Mouse (Mus musculus): ENCODE data around the gene Igfbpl1. TPM values are rescaled to one million over a fixed set of nuclear protein-coding genes. Genes with fewer than 3 reads are reported as not detected.

Igfbpl1 gene
- not detected for total RNA-seq (2021)
- long read RNA-seq, experiment 1: 0 reads
- long read RNA-seq, experiment 2: 0 reads

DNA sequence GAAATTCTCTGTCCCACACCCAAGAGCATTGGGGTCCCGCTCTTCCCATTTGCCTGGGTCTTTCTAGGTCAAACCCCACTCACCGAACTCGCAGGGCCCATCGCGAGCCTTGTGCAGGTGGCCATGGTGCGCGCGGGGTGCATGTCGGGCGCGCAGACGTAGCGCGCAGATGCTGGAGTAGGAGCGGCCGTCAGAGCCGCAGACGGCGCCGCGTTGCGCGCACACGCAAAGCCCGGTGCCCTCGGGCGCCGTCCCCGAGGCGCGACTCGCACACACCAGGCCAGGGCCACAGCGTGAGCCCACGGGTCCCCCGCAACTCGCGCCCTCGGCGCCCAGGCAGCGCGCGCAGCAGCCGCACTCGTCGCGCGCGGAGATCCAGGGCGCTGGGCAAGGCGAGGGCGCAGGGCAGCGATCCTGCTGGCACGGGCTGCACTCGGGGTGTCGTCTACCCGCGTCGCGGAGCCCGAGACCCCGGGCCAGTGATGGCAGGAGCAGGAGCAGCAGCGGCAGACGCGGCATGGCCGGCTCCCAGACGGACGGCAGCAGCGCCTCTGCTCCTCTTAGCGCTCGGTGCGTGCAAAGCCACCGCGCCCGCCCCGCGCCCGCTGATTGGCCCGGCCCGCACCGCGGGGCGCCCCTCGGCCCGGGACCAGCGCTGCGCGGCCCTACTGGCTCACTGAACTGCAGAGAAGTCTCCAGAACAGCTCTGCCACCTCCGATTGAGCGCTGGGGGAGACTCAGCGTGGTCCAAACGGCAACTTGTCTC lies at the start of gene Igfbpl1:
Gene Igfbpl1 (minus strand): TSS at position 649 of the 766 bp plus-strand sequence.
- no peak for DNase-seq (ENCODE audit: low spot score)

DNA sequence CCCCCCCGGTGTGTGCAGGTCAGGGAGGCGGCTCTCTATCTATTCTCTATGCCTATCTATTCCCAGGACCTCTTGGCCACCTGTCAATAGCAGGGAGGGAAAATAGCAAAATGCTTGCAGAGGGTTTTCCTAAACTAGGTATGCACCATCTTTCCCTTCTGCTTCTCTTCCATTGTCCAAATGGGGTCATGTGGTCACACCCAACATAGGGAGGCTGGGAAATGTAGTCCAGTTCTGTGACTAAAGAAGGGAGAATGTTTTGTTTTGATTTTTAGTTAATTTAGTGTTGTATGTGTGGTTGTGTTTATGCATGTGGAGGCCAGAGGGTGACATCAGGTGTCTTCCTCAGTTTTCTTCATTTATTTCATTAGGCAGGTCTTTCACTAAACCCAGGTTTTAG lies 45.4 kb upstream of the Igfbpl1 start:
- no peak for DNase-seq (ENCODE audit: low spot score)

DNA sequence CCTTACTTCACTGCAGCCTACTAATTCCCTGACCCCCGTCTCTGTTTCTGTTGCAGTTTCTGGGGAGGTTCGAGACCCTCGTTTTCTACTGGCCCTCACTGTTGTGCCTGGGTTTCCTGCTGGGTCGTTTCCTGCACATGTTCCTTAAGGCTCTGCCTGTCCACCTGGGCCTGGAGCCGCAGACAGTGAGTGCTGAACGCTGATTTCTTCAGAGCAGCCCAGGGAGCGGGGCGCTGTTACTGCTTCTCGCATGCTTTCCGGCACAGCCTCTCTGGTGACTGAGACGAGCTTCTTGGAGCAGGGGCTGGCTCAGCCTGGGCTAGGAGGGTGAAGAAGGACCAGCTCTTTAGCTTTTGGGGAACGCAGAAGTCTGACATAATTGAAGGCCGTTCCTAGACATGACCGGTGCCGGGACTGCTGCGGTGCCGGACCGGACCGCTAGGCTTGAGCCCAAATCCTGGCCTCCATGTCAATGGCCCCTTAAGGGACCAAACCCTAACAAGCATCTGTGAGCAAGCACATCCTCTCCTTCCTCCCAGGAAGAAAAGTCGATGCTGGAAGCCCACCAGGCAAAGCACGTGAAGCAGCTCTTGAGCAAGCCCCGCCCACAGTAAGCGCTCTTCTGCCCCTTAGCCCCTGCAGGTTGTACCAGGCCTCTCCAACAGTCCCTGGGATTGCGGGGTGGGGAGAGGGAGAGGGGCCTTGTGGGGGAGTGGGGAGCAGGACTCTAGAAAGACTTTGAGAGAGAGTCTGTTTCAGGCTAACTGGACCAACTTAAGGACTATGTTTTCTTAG lies 42.5 kb upstream of the Igfbpl1 start:
- DNase-seq (ENCODE audit: low spot score): no peak

DNA sequence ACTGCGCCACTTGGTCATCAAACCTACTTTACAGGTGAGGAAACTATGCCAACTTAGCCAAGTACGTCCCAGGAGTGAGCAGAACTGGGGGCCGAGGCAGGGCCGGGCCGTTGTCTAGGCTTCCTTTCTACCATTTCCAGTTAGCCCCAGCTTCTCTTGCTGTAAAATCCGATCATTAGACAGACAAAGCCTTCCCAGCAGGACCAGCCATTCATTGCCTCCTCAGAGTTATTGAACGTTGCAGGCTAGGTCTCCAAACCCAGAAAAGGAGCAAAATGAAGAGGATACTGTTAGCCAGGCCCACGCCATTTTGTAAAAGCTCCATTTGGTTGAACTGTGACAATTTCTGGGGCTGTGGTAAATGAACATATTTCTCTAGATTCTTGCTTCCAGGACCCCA lies 40.7 kb upstream of the Igfbpl1 start:
- no peak for DNase-seq (ENCODE audit: low spot score)

DNA sequence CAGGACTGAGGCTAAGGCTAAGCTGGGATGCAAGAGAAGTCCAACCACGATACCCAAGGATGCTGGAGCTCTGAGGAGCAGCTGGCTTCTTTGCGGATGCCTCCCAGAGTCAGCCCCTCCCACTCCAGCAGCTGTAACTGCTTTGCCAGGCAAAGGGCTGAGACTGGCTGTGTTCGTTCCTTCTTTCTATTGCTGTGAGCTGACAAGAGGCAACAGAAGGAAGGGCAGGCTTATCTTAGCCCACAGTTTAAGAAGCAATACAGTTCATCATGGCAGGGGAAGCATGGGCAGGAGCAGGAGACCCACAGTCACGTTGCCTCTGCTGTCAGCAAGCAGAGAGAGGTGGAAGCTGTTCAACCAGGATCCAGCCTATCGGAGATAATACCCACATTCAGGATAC lies 34.4 kb upstream of the Igfbpl1 start:
- no peak for DNase-seq (ENCODE audit: low spot score)

DNA sequence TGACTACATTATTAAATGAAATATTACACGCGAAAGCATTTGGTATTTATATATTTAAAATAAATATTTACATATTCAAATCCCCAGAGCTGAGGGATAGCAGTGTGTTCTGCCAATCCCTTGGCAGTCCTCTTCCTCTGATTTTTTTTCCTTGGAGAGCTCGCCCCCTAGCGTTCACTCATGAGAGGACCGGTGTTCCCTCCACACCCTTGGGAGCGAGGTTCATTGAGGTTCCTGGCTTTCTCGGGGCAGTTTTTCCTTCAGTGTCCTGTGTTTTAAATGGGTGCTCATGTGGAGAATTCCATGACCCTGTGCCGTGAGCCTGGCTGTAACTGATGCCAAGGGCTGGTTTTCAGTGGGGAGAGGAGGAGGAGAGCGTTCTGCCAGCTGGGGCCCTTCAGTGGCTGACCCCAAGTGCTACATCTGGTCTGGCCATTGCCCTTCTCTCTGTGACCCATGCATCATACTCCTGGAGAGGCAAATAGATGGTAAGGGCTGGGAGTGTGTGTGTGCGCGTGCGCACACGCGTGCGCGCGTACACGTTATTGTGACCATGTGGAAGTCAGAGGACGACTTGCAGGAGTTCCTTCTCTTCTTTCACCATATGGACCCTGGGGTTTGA lies 29.2 kb upstream of the Igfbpl1 start:
- peak; percentile 81 for DNase-seq (ENCODE audit: low spot score)

DNA sequence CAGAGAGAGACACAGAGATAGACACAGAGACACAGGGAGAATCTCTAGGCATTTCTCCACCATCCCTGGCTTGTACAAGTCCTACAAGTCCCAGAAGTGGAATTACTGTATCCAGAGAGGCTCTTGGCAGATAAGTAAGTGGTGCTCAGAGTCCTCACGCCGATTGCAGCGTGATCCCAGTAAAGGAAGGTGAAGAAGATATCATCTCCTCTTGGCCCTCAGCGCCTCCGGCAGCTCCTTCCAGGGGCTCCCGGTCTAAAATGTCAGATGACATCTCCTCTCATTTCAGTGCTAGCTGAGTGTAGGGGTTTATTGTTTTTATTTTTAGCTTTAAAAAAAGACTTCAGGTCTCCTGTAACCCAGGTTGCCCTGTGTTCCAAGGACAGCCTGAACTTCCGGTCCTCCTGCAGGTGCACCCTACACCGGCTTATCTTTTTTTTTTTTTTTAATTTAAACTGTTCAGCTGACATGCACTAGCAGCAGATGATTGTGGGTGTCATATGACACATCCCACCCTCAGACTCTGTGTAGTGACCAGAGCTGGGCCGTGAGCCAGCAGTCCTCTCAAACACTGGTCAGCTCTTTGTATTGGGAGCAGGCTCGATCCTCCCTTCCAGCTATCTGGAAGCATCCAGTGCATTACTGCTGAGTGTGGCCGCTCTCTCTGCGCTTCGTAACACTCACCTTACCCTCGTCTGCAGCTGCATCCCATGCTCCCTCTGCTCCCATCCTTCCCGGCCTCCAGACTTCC lies 26.9 kb upstream of the Igfbpl1 start:
- peak; percentile 54 for DNase-seq (ENCODE audit: low spot score)

DNA sequence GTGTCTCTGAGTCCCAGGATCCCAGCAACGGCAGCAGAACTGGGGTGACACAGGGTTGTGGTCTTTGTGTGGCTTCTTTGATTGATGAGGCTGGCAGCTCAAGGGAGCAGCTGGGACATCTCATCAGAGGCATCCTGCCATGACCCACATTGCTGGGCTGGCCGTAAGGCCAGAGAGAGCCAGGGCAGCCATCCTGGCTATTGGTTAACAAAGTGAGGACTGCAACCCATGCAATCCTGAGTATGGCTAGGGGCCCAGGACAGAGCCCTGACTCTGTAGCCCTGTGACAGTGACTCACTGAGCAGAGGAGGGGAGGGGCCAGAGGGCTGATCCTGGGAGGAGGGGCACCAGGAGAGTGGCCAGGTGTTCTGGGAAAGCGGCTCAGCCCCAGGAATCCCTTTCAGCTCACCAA lies 24.9 kb upstream of the Igfbpl1 start:
- peak; percentile 81 for DNase-seq (ENCODE audit: low spot score)

DNA sequence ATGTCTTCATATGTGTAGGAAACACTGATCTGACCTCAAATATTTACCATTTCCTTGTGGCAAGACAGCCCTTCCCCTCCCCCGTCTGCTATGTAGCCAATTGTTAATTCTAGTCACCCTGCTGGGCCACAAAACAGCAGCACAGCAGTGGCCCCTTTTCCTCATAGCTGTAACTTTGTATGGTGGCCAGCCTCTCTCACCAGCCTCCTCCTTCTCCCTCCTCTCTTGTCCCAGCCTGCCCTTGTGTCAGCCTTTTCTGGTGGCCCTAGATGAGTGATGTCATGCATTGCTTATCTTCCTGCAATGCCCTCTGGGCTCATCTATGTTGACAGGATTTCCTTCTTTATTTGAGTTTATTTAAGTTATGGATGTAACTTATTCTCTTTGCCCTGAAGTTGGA lies 22.7 kb upstream of the Igfbpl1 start:
- no peak for DNase-seq (ENCODE audit: low spot score)

DNA sequence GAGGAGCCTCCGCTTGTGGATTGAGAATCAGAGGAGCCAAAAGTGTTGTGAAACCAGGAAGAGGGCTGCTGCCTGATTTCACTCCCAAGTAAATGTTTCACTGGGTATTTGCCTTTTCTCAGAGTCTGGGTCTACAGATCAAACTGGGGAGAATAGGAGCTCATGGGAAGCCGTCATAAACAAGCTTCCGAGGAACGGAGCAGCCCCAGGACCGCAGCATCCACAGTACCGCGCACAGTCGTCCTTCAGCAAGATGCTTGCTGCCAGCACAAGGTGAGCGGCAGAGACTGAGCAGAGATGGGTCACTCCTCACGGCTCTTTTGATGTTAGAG lies 22.1 kb upstream of the Igfbpl1 start:
- no peak for DNase-seq (ENCODE audit: low spot score)

DNA sequence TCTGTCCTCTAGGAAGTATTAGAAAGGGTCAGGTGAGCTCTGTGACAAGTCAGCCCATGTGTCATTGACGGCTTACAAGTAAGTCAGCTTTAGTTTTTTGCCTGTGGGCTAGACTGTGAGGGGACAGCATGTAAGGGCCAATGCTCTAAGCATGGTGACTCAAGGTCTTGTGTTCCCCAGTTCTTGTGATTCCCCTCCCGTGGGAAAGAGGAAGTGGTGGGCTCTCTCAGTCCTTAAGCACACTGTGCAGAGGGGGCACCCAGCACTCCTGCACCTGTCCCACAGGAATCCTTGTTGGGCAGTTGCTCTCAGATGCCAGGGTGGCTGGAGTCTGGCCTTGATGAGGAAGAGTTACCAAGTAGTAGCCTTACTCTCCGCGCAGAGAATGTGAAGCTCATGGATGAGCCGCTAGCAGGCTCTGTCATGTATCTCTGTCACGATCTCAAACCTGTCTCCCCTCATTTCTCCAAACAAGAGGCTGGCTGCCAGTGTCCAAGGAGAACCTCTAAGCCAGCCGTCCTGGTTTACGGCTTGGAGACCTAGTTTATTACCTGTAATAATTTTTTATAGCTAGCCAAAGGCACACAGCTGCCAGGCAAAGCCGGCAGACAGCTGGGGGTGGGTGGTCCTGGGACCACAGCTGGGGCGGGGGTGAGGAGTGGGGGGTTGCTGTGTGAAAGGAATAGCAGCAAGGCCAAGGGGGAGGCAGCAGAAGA lies 21.5 kb upstream of the Igfbpl1 start, which contains the start of gene Stra6l:
Gene Stra6l (plus strand): TSS at position 556 of the 716 bp plus-strand sequence.
- DNase-seq (ENCODE audit: low spot score): no peak

DNA sequence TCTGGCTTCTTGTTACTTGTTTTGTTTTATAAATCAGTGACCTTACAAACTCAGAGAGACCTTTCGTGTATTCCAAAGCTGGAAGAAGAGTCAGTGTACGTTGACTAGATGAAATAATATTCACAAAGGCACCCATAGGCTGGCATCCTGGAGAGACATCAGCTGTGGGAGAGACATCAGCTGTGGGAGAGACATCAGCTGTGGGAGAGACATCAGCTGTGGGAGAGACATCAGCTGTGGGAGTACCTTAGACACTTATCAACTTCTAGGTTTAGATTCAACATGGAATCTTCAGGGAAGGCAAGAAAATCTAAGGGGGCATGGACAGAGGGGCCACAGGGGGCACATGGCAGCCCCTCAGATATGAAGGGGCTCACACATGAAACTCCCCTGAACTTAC lies 19.5 kb upstream of the Igfbpl1 start:
- no peak for DNase-seq (ENCODE audit: low spot score)

DNA sequence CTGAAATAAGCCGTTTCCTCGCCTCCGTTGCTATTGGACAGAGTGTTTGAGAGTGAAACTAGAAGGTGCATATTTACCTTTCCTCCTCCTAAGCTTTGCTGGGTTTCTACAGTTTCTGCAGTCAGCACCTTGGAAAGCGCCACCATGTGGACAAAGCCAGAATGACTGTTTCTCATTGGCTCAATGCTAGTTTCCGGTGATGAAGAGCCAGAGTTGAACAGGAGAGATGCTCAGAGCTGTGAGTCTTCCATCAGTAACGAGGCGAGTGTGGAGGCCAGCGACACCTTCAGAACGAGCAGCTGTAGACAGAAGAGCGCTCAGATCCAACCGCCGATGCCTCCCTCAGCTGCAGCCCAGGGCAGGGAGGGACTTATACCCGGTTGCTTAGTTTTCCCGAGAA lies 17.6 kb upstream of the Igfbpl1 start:
- no peak for DNase-seq (ENCODE audit: low spot score)

DNA sequence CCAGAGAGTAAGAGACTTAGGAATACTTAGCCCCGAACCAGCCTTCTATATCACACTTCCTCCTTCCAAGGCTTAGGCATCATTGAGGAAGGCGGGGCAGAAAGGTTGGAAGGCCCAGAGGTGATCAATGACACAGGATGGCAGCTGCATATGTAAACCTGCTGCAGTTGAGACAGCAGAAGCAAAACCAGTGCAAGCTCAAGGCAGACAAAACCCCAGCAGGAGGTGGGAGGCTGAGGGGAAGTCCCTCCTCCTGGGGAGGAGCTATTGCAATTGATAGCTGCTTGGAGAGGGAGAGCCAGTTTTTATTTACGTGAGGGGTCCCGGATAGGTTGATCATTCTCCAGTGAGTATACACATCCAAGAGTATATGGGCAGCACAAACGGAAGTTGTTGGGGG lies 6.7 kb upstream of the Igfbpl1 start:
- no peak for DNase-seq (ENCODE audit: low spot score)

DNA sequence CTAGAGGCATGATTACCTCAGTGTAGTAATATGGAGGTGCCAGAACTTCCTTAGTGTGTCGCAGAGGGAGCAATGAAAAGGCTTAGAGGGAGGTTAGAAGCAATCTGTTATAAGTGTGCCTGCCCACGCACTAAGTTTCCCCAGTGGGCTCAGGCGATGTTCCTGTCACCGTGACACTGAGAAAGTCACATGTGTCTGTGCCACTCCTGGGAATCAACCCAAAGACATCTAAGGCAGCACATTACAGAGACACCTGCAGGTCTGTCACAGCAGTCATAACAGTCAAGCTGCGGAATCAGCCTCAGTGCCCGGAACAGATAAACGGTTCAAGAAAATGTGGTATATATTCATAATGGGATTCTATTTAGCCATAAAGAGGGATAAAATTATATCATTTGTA lies 5.3 kb upstream of the Igfbpl1 start:
- DNase-seq (ENCODE audit: low spot score): no peak

DNA sequence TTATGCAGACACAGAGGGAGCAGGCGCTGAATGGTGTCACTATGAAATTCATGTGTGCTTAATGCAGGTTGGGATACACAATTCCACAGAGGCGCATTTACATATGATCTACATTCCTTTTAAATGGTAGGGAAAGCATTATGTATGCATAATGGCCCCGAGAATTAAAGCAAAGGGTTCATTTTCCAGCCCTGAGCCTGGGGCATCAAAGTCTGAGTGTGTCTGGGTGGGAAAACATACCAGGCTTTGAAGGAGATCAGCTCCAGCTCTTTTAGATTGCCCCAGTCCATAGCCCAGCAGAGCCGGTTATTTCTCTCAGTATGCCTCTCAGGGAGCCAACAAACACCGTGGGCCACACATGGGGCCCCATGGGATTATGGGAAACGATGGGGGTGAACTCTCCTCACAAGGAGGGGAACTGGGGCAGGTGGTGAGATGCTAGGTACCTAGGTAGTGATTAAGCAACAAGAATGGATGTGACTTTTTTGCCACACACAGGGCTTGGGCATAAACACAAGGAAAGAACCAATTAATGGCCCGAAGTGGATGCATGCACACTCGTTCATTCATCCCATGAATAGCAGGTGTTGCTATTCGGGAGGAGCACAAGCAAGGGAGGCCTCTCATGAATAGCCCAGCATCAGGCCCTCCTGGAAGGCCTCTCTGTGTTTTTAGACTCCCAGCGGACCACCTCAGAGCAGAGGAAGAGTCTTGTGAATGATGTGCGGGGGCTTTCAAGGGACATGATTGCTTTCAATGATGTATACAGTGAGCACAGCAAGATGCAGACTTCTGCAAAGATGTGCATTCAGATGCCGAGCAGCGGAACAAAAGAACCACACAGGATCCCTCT lies 3.4 kb upstream of the Igfbpl1 start:
- no peak for DNase-seq (ENCODE audit: low spot score)

DNA sequence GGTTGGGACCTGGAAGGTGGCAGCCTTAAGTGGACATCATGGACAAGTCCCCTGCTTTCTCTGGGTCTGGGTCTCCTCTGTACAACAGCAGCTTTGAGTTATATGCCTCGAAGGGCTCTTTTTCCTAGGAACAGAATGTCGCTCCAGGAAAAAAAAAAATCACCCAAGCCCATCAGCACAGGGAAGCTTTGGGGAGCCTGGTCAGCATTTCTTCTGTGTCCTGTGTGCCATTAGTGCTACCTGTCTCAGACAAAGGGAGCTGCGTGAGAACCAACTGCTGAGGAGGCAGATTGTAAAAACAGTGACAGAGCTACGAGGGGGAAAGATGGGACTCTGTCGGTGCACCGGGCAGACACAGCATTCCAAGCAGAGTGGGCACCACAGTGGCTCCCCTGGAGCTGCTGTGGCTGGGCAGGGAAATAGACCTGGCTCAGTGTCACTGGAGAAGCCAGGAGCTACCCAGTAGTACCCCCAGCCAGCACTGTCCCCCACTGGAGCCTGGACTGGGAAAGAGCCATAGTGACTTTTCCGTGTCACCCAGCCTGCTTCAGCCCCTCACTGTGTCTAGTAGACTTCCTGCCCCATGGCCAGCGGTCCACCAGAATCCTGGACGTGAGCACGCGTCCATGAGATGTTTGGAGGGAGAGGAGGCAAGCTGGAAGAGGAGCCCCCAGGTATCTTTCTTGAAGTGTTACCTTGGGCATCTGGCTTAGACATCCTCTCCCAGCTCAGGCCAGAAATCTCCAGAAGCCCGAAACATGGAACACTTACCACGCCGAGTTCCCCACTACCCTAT lies 1.8 kb downstream of the Igfbpl1 start:
- DNase-seq (ENCODE audit: low spot score): no peak

DNA sequence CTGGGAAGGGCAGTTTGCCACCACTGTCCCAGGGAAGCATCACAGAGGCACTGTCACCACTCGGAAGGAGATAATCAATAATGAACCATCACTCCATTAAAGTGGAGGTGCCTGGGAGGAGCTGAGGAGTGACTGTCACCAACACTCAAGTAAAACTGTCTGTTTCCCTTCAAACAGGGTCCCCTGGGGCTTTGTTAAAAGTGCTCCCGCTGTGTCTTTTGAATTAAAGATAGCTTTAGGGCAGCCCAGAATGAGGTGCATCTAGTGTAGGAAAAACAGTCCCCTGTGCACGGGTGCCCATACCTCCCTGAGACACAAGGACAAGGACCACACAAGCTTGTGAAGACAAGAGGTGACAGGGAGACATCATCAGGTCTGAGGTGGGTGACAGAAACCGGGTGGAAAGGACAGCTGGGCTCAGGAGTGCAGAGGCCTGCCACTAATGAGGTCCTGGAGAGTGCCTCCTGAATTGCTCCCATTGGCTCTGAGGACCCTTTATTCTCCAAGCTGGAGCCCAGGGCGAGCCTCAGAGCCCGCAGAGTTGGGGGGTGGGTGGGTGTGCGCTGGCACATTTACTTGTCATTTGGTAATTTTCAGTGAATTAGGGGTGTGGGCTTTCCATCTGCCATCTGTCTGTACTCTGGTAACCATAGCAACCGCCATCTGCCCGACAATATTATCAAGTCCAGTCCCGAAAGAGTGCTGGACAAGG lies 2.5 kb downstream of the Igfbpl1 start:
- no peak for DNase-seq (ENCODE audit: low spot score)
